Mouse (Mus musculus) megakaryocyte, embryonic 14.5 days (primary cell): ENCODE measurements around the gene Rps7. TPM values are rescaled to one million over a fixed set of nuclear protein-coding genes. Genes with fewer than 3 reads are reported as not detected.

Experiments
- H3K27me3 ChIP-seq: replicated peaks from 2 replicates; pipeline ENCODE3; 2012; ENCODE audit warnings: inconsistent platforms
- H3K36me3 ChIP-seq: replicated peaks from 2 replicates; pipeline ENCODE3; 2012; ENCODE audit warnings: low read length, inconsistent platforms, mixed read lengths
- H3K4me1 ChIP-seq: 2 replicates; pipeline ENCODE4 v1.6.1; 2012; ENCODE audit warnings: inconsistent platforms
- H3K4me3 ChIP-seq: replicated peaks from 2 replicates; pipeline ENCODE3; 2012; ENCODE audit warnings: moderate library complexity, mild to moderate bottlenecking, inconsistent platforms
- H3K9me3 ChIP-seq: 2 replicates; pipeline ENCODE4 v1.6.1; 2012; ENCODE audit warnings: inconsistent platforms
- FLI1 ChIP-seq: IDR thresholded peaks from 2 replicates; pipeline ENCODE4 v1.6.1; 2012; ENCODE audit warnings: low read length, inconsistent platforms, mixed read lengths
- GATA1 ChIP-seq: IDR thresholded peaks from 3 replicates; pipeline ENCODE4 v1.6.1; 2012; ENCODE audit warnings: mixed read lengths, low read length, inconsistent platforms, borderline replicate concordance
- polyA plus RNA-seq: library from polyadenylated mRNA; stranded (reverse); fragments of >175 nt; gene quantifications from 2 replicates; pipeline ENCODE4 v1.2.3, GENCODE M21; 2012; ENCODE audit warnings: low replicate concordance; ENCODE audit not compliant: insufficient read depth

Rps7 gene
- polyA plus RNA-seq, 1 experiment = 205 TPM

- Histone ChIP-seq H3K36me3 (peaks cover 29% of the 10 kb centered on the region), H3K27me3 (peaks cover 8% of the 10 kb centered on the region), H3K4me1 (peaks cover 16% of the 10 kb centered on the region), H3K9me3 (no peaks in the 10 kb centered on the region), H3K4me3 (peak within 1 kb of the TSS; percentile 96)
- no peak for TF ChIP-seq GATA1
- no peak; the same call in 1 of the 2 replicates for TF ChIP-seq FLI1
Measured at GRCm38 (mm10) chr12:28649141-28650110, 13.7 kb upstream of the Rps7 start, which contains the start of gene Rnaseh1. TSS of gene Rnaseh1 (plus strand) at chr12:28649602.

- Histone ChIP-seq H3K9me3 (no peaks in the 10 kb centered on the region), H3K27me3 (peaks cover 5% of the 10 kb centered on the region), H3K4me1 (peaks cover 15% of the 10 kb centered on the region), H3K36me3 (peaks cover 9% of the 10 kb centered on the region), H3K4me3 (no peak overlapping the region)
- no peak for TF ChIP-seq GATA1
- no peak for TF ChIP-seq FLI1
Measured at GRCm38 (mm10) chr12:28638778-28639177, 3.0 kb upstream of the Rps7 start.

- Histone ChIP-seq H3K4me3 (peak overlapping the region; percentile 98), H3K36me3 (peaks cover 31% of the 10 kb centered on the region), H3K27me3 (no peaks in the 10 kb centered on the region), H3K4me1 (peaks cover 36% of the 10 kb centered on the region), H3K9me3 (no peaks in the 10 kb centered on the region)
- TF ChIP-seq FLI1 (no peak), GATA1 (no peak)
Measured at GRCm38 (mm10) chr12:28636543-28636942, 790 bp upstream of the Rps7 start.

- Histone ChIP-seq H3K27me3 (no peaks in the 10 kb centered on the region), H3K9me3 (no peaks in the 10 kb centered on the region), H3K4me3 (peak overlapping the region; percentile 98), H3K4me1 (peaks cover 44% of the 10 kb centered on the region), H3K36me3 (peaks cover 46% of the 10 kb centered on the region)
- no peak for TF ChIP-seq GATA1
- no peak for TF ChIP-seq FLI1
Measured at GRCm38 (mm10) chr12:28635058-28635534, 657 bp downstream of the Rps7 start.

- Histone ChIP-seq H3K36me3 (peaks cover 61% of the 10 kb centered on the region), H3K27me3 (no peaks in the 10 kb centered on the region)
Measured at GRCm38 (mm10) chr12:28628436-28628835, 7.3 kb downstream of the Rps7 start.

GRCm38 (mm10) chr12:28627092-28627491, 8.7 kb downstream of the Rps7 start:
- peaks cover 47% of the 10 kb centered on the region for H3K36me3 ChIP-seq

More at GRCm38 (mm10) chr12:28628436-28628835, 7.3 kb downstream of the Rps7 start:
- TF ChIP-seq GATA1 = no peak
- TF ChIP-seq FLI1 = no peak
- Histone ChIP-seq H3K9me3 (no peaks in the 10 kb centered on the region), H3K4me1 (peaks cover 69% of the 10 kb centered on the region), H3K4me3 (no peak overlapping the region)

GRCm38 (mm10) chr12:28625407-28625806, 10.3 kb downstream of the Rps7 start:
- Histone ChIP-seq H3K27me3 (peaks cover 4% of the 10 kb centered on the region), H3K4me1 (peaks cover 76% of the 10 kb centered on the region), H3K4me3 (no peak overlapping the region), H3K9me3 (no peaks in the 10 kb centered on the region), H3K36me3 (peaks cover 30% of the 10 kb centered on the region)
- TF ChIP-seq GATA1 (no peak), FLI1 (no peak)

More at GRCm38 (mm10) chr12:28627092-28627491, 8.7 kb downstream of the Rps7 start:
- no peaks in the 10 kb centered on the region for H3K27me3 ChIP-seq
- TF ChIP-seq GATA1 = no peak
- TF ChIP-seq FLI1 = no peak
- H3K4me3 ChIP-seq = no peak overlapping the region
- H3K4me1 ChIP-seq = peaks cover 69% of the 10 kb centered on the region
- H3K9me3 ChIP-seq = no peaks in the 10 kb centered on the region

- no peak overlapping the region for H3K4me3 ChIP-seq
- peaks cover 75% of the 10 kb centered on the region for H3K4me1 ChIP-seq
- no peak for TF ChIP-seq FLI1
- TF ChIP-seq GATA1 = no peak
- peaks cover 19% of the 10 kb centered on the region for H3K36me3 ChIP-seq
- H3K9me3 ChIP-seq = no peaks in the 10 kb centered on the region
- peaks cover 13% of the 10 kb centered on the region for H3K27me3 ChIP-seq
Measured at GRCm38 (mm10) chr12:28624251-28624650, 11.5 kb downstream of the Rps7 start.

- Histone ChIP-seq H3K27me3 (peaks cover 14% of the 10 kb centered on the region), H3K4me3 (peak within 1 kb of the TSS; percentile 79), H3K36me3 (peaks cover 10% of the 10 kb centered on the region), H3K4me1 (peaks cover 79% of the 10 kb centered on the region), H3K9me3 (no peaks in the 10 kb centered on the region)
- TF ChIP-seq GATA1 (no peak), FLI1 (no peak)
Measured at GRCm38 (mm10) chr12:28623195-28623594, 12.6 kb downstream of the Rps7 start, which contains the start of gene Colec11. TSS of gene Colec11 (minus strand) at chr12:28623377.

GRCm38 (mm10) chr12:28622641-28623040, 13.1 kb downstream of the Rps7 start:
- Histone ChIP-seq H3K4me1 (peaks cover 81% of the 10 kb centered on the region), H3K27me3 (peaks cover 14% of the 10 kb centered on the region), H3K9me3 (0 out of 2 replicates have a peak, but pooled peaks cover 1% of the 10 kb centered on the region), H3K4me3 (peak overlapping the region; percentile 57), H3K36me3 (peaks cover 6% of the 10 kb centered on the region)
- TF ChIP-seq GATA1 = no peak
- no peak for TF ChIP-seq FLI1
